Mouse (Mus musculus) neural tube, embryonic 12.5 days (tissue): Measurements from ENCODE around the gene 1700056E22Rik. TPM values are rescaled to one million over a fixed set of nuclear protein-coding genes. Genes with fewer than 3 reads are reported as not detected.

Experiments used
- ATAC-seq: fragments of 200-750 bp; cut with Nextera tagmentation; 2 replicates; pipeline ENCODE4 v1.8.0; 2017; ENCODE audit warnings: low read depth, mild to moderate bottlenecking, moderate TSS enrichment, moderate library complexity; ENCODE audit not compliant: low FRiP score
- H3K27ac ChIP-seq: fragments of 300-500 bp; sonication (generic); 2 replicates; pipeline ENCODE4 v1.5.1; 2016
- H3K27me3 ChIP-seq: fragments of 300-500 bp; sonication (generic); replicated peaks from 2 replicates; pipeline ENCODE4 v1.6.1; 2016; ENCODE audit warnings: mild to moderate bottlenecking
- H3K36me3 ChIP-seq: fragments of 300-500 bp; sonication (generic); 2 replicates; pipeline ENCODE4 v1.6.1; 2016; ENCODE audit warnings: mild to moderate bottlenecking
- H3K4me1 ChIP-seq: fragments of 300-500 bp; sonication (generic); 2 replicates; pipeline ENCODE4 v1.6.1; 2016
- H3K4me2 ChIP-seq: fragments of 300-500 bp; sonication (generic); replicated peaks from 2 replicates; pipeline ENCODE4 v1.6.1; 2016; ENCODE audit warnings: mild to moderate bottlenecking
- H3K4me3 ChIP-seq: fragments of 300-500 bp; sonication (generic); 2 replicates; pipeline ENCODE4 v1.5.1; 2016
- H3K9ac ChIP-seq: fragments of 300-500 bp; sonication (generic); 2 replicates; pipeline ENCODE4 v1.6.1; 2016; ENCODE audit warnings: mild to moderate bottlenecking
- H3K9me3 ChIP-seq: fragments of 300-500 bp; sonication (generic); 2 replicates; pipeline ENCODE4 v1.6.1; 2016; ENCODE audit warnings: mild to moderate bottlenecking
- WGBS: fragments of 180-500 bp; shearing (Covaris S2); methylation state at CpG from one replicate; pipeline ENCODE4 v1.1.7; 2016; 5-methylcytosine and 5-hydroxymethylcytosine counted together
- polyA plus RNA-seq: library from polyadenylated mRNA; unstranded; fragments of >200 nt; fragmentation: Nextera tagmentation; extraction: Ambion mirVana; gene quantifications from 2 replicates; pipeline ENCODE4 v1.2.1, GENCODE M21; 2016

1700056E22Rik gene
- polyA plus RNA-seq, 1 experiment from 2014 or later = 1.5 TPM

DNA sequence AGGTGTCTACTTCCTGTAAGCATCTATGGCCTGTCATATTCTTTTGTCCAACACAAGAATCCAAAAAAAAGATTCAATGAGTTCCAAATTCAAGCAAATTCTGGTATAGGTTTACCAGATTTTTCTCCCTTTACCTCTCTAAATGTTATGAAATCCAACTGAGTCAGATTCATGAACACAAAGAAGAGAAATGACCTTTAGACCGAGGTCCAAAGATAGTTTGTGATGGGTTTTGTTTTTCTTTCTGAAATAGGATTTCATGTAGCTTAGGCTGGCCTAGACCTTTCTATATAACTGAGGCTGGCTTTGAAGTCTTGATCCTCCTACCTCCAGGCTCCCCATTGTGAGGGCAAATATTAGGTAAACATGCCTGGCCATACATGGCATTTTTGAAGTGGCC, 27.8 kb upstream of the 1700056E22Rik start:
- no peaks in the 10 kb centered on the region for H3K36me3 ChIP-seq
- ATAC-seq = no peak
- no peak overlapping the region for H3K9ac ChIP-seq
- H3K27ac ChIP-seq = no peak overlapping the region
- H3K4me3 ChIP-seq = no peak overlapping the region
- 86% methylated on average over 1 of the region's 1 CpGs for WGBS
- no peaks in the 10 kb centered on the region for H3K27me3 ChIP-seq
- no peaks in the 10 kb centered on the region for H3K9me3 ChIP-seq
- H3K4me2 ChIP-seq = no peak overlapping the region
- peaks cover 14% of the 10 kb centered on the region; the same call in 1 of the 2 replicates for H3K4me1 ChIP-seq

DNA sequence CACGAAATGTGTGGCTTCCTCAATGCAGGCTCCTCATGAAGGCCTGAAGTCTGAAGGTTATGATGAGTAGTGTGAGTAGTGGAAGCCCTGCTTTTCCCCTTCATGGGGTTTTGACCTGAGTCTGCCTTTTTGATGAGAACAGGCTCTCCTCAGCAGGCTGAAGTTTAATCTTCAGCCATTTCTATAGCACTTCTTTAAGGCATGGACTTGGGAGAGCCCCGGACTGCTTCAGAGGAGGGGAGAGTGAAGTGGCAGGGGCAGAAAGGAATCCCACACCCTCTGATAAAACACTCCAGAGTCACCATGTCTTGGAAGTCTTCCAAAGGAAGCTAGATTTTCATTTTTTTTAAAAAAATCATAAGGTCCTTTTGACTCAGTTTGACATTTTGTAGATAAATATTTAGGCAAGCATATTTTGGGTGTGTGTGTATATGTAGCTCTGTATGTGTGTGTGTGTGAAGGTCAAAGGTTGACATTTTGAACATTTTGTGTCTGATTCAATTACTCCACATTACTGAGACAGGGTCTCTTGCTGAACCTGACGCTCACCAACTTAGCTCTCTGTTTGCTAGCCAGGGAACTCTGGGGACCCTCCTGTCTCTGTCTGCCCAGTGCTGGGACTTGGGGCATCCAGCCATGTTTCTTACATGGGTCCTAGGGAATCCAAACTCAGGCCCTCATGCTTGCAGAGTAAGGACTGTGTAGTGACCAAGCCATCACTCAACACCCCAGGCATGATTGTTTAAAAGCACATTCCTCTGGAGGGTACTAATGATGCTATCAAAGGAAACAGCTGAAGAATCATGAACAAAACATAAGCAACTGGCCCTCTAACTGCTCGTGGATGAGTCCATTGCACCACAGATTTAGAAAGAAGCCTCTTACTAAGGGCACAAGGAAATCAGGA, 27.0 kb upstream of the 1700056E22Rik start:
- Histone ChIP-seq H3K4me3 (no peak overlapping the region), H3K9ac (no peak overlapping the region), H3K27me3 (no peaks in the 10 kb centered on the region), H3K9me3 (no peaks in the 10 kb centered on the region), H3K36me3 (no peaks in the 10 kb centered on the region), H3K4me1 (peaks cover 8% of the 10 kb centered on the region; the same call in 1 of the 2 replicates), H3K4me2 (no peak overlapping the region), H3K27ac (no peak overlapping the region)
- 82% methylated on average over 4 of the region's 4 CpGs for WGBS
- no peak for ATAC-seq

DNA sequence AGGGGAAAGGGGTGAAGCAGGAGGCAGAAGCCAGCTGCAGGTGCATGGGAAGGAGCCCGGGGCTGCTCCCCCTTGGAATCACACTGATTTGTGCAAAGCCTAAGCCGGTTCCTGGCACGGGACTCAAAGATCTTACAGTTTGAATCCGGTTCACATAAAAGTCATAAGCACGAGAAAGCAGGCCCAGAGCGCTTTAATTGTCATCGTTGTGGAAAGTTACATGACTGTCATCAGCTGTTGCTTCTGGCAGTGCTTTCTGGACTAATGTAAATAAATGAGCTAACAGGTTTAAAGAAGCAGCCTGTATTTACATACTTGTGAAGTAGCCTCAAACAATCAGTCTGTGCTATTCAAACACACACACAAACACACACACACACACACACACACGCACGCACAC, 26.3 kb upstream of the 1700056E22Rik start:
- Histone ChIP-seq H3K9me3 (no peaks in the 10 kb centered on the region), H3K4me3 (no peak overlapping the region), H3K4me2 (no peak overlapping the region), H3K4me1 (0 out of 2 replicates have a peak, but pooled peaks cover under 1% of the 10 kb centered on the region), H3K27ac (no peak overlapping the region), H3K36me3 (no peaks in the 10 kb centered on the region), H3K27me3 (no peaks in the 10 kb centered on the region), H3K9ac (no peak overlapping the region)
- no peak for ATAC-seq
- 90% methylated on average over 9 of the region's 9 CpGs for WGBS

DNA sequence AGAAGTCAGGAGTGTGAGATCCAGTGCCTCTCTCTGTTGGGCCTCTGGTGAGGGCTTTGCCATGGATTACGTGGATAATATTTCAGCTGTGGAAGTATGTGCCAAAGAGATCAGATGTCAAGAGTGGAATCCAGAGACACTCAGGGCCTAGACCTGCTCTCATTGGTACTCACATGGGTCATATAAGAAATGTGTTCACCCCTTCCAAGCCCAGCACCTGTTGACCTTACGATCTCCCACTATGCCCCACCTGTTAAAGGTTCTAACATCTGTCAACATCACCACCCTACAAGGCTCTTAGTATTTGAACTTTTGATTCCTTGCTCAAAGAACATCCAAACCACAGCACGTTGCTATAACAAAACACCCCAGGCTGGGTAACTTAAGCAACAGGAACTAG, 25.7 kb upstream of the 1700056E22Rik start:
- no peak overlapping the region for H3K4me2 ChIP-seq
- H3K27ac ChIP-seq = no peak overlapping the region
- H3K27me3 ChIP-seq = no peaks in the 10 kb centered on the region
- WGBS = 87% methylated on average over 3 of the region's 3 CpGs
- H3K9me3 ChIP-seq = no peaks in the 10 kb centered on the region
- no peaks in the 10 kb centered on the region for H3K36me3 ChIP-seq
- H3K4me3 ChIP-seq = no peak overlapping the region
- H3K4me1 ChIP-seq = no peaks in the 10 kb centered on the region
- ATAC-seq = no peak
- no peak overlapping the region for H3K9ac ChIP-seq

DNA sequence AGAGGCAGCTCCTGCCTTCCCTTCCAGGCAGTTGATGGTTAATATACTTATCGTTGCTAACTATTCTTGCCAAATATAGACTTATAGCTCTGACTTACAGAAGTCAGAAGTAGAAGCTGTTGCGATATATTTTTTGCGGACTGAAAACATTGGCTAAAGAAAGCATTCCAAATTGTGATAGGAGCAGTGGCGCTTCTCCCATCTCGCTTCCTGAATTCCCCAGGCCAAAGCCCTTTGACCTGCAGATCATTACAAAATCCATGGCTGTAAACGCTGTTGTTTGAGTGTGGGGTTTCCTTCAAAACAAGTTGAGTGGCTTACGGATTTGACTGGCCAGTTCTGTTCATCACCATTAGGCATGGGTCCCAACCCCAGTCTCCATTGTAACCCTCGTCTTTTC, 24.1 kb upstream of the 1700056E22Rik start:
- Histone ChIP-seq H3K27me3 (no peaks in the 10 kb centered on the region), H3K36me3 (no peaks in the 10 kb centered on the region), H3K4me1 (no peaks in the 10 kb centered on the region), H3K4me2 (no peak overlapping the region), H3K27ac (no peak overlapping the region), H3K4me3 (no peak overlapping the region), H3K9me3 (no peaks in the 10 kb centered on the region), H3K9ac (no peak overlapping the region)
- WGBS = 87% methylated on average over 8 of the region's 8 CpGs
- no peak for ATAC-seq

DNA sequence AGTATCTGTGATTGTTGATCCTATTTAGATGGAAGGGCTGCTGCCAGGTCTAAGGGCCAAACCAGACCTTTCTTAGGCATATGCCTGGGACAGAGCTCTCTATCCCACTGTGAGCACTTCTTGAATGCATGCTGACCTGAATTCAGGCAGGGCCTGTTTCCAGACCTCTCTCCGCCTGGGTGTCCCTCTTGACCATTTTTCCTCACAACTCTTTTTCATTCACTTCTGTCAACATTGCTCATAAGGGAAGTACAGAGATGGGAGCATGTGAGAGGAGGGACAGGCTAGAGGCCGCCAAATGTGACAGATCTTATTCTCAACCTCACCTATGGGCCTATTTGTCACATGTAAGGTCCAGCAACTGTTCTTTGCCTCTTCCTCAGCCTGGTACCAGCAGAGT, 20.1 kb upstream of the 1700056E22Rik start:
- Histone ChIP-seq H3K27ac (no peak overlapping the region), H3K4me3 (no peak overlapping the region), H3K4me2 (no peak overlapping the region), H3K36me3 (no peaks in the 10 kb centered on the region), H3K9me3 (no peaks in the 10 kb centered on the region), H3K9ac (no peak overlapping the region), H3K27me3 (no peaks in the 10 kb centered on the region), H3K4me1 (no peaks in the 10 kb centered on the region)
- ATAC-seq = no peak
- WGBS = 95% methylated on average over 2 of the region's 2 CpGs

DNA sequence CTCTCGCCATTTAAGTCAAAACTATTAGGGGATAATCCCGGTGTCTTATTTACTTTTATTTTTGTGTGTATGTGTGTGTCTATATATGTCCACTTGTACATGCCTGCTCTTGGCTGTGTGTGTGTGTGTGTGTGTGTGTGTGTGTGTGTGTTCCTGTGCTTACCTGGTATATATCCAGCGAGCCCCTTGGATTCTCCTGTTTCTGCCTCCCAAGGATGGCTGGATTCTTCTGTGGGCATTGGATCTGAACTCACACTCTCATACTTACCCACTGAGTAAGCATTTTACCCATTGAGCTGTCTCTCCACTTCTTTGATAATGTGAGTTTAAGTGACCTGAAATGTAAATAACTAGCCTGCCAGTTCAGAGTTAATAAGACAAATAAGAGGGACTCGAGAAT, 19.6 kb upstream of the 1700056E22Rik start:
- Histone ChIP-seq H3K36me3 (no peaks in the 10 kb centered on the region), H3K4me1 (no peaks in the 10 kb centered on the region), H3K27me3 (no peaks in the 10 kb centered on the region), H3K4me2 (no peak overlapping the region), H3K4me3 (no peak overlapping the region), H3K9me3 (no peaks in the 10 kb centered on the region), H3K27ac (no peak overlapping the region), H3K9ac (no peak overlapping the region)
- WGBS = 92% methylated on average over 4 of the region's 4 CpGs
- no peak for ATAC-seq

DNA sequence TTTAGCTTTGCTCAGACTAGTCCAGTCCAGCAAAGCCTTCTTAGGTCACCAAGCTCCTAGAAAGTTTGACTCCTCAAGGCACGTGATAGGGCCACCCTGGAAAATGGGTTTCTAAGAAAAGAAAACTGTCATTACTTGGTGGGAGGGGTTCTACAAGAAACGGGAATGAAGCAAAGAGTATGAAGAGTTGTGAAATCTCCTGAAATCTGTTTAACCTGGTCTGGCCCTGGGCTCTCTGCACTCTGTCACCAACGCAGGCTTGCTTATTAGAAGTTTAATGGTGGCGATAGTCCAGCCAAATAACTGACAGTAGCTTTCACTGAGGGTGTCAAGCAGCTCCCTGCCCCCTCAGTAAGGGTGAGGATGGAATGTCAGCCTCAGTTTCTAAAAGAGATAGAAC, 19.0 kb upstream of the 1700056E22Rik start:
- WGBS = 88% methylated on average over 4 of the region's 4 CpGs
- H3K36me3 ChIP-seq = no peaks in the 10 kb centered on the region
- H3K27me3 ChIP-seq = no peaks in the 10 kb centered on the region
- H3K4me2 ChIP-seq = no peak overlapping the region
- H3K4me3 ChIP-seq = no peak overlapping the region
- H3K9me3 ChIP-seq = no peaks in the 10 kb centered on the region
- no peak for ATAC-seq
- no peak overlapping the region for H3K9ac ChIP-seq
- H3K27ac ChIP-seq = no peak overlapping the region
- no peaks in the 10 kb centered on the region for H3K4me1 ChIP-seq

DNA sequence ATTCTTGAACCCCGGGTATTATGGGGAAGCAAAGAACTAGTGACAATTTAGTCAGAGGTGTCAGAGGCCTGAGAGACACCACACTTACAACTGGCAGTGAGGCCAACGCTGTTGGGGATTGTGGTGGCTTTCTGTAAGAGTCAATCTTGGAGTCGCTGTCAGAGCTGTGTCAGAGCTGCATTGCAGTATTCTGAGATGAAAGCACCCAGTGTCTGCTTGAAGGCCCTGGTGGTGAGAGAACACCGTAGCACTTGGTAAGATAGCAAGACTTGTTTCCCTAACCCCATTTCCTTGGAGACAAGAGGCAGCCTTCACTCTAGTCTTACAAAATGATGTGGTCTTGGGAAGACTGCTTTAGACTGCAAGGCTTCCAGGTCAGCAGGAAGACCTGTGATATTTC, 18.2 kb upstream of the 1700056E22Rik start:
- Histone ChIP-seq H3K4me3 (no peak overlapping the region), H3K36me3 (no peaks in the 10 kb centered on the region), H3K4me2 (no peak overlapping the region), H3K27ac (no peak overlapping the region), H3K27me3 (no peaks in the 10 kb centered on the region), H3K9ac (no peak overlapping the region), H3K9me3 (no peaks in the 10 kb centered on the region), H3K4me1 (no peaks in the 10 kb centered on the region)
- 81% methylated on average over 4 of the region's 4 CpGs for WGBS
- ATAC-seq = no peak

DNA sequence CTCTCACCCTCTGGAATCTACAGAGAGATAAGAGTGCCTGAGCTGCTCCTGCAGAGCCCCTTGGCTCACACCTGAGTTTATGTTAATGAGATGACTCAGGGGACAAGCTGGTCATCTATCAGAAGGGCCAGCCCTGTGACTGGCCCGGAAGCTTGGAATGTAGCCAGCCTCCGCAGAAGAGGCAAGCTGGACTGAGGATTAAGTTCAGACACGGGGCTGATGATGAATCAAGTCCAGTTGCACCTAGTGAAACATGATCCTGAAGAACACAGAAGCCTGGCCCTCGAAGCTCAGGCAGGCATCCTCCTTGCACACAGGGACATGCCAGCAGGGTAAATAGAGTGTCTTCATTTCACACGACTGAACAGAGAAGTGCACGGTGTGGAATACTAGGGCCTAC, 17.7 kb upstream of the 1700056E22Rik start:
- H3K27ac ChIP-seq = no peak overlapping the region
- no peak overlapping the region for H3K4me2 ChIP-seq
- no peak for ATAC-seq
- H3K9me3 ChIP-seq = no peaks in the 10 kb centered on the region
- no peak overlapping the region for H3K9ac ChIP-seq
- no peaks in the 10 kb centered on the region for H3K36me3 ChIP-seq
- H3K4me3 ChIP-seq = no peak overlapping the region
- H3K4me1 ChIP-seq = no peaks in the 10 kb centered on the region
- no peaks in the 10 kb centered on the region for H3K27me3 ChIP-seq
- 57% methylated on average over 6 of the region's 6 CpGs for WGBS

DNA sequence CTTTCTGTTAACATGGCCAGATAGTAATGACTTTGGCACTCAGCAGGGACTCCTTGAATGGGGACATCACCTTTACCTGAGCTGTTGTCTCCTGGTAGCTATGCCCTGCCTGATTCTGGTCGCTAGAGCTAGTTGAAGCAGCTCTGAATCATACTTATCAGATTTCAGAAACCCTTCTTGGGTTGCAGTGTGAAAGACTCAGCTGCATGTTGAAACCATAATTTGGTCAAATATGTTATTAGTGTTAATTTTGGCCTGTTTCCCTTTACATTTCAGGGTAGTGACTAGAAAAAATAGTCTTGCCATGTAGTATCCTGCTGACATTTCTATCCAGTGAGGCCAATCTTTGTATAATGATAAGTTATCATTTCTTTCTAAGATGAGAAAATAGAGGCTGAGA, 17.2 kb upstream of the 1700056E22Rik start:
- H3K4me3 ChIP-seq = no peak overlapping the region
- no peaks in the 10 kb centered on the region for H3K36me3 ChIP-seq
- H3K4me1 ChIP-seq = no peaks in the 10 kb centered on the region
- no peak for ATAC-seq
- no peaks in the 10 kb centered on the region for H3K9me3 ChIP-seq
- WGBS = 75% methylated on average over 1 of the region's 1 CpGs
- no peaks in the 10 kb centered on the region for H3K27me3 ChIP-seq
- no peak overlapping the region for H3K4me2 ChIP-seq
- H3K9ac ChIP-seq = no peak overlapping the region
- no peak overlapping the region for H3K27ac ChIP-seq

DNA sequence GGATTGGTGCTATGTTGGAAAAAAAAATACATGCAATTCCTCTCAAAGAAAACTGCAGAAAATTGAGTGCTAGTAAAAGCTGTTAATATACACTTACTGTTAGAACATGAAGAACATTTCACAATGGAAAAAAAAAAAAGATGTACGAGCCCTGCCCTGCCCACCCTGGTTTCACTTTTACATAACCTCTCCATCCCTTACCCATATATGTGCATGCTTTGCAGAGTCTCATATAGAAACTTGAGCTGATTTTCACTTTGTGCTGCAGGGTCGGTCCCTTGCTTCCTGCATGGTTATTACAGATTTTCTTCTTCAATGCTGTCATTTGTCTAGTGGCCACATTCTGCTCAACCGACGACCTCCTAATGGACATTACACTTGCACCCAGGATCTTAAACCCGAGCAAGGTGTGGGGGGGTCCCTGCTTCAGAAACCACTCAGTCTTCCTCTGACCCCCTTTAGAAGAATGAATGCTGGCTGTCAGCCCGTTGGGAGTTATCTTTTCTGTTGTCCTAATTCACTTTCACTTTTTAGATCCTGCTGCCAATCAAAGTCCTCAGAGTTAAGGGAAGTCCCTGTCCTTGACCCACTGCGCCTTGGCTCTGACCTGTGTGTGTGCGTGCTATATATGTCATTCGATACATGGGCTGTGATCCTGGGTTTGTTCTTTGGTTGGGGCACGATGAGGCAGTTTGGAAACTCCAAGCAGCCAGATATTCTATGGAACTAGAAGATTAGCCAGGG, 14.7 kb upstream of the 1700056E22Rik start:
- H3K4me2 ChIP-seq = no peak overlapping the region
- no peaks in the 10 kb centered on the region for H3K9me3 ChIP-seq
- H3K27me3 ChIP-seq = no peaks in the 10 kb centered on the region
- ATAC-seq = no peak
- 86% methylated on average over 10 of the region's 10 CpGs for WGBS
- H3K4me3 ChIP-seq = no peak overlapping the region
- H3K27ac ChIP-seq = no peak overlapping the region
- no peak overlapping the region for H3K9ac ChIP-seq
- no peaks in the 10 kb centered on the region; the same call in 1 of the 2 replicates for H3K4me1 ChIP-seq
- no peaks in the 10 kb centered on the region for H3K36me3 ChIP-seq
